Mouse (Mus musculus) left cerebral cortex, postnatal 25 days (tissue): Measurements from ENCODE around the gene Otub1. TPM values are rescaled to one million over a fixed set of nuclear protein-coding genes. Genes with fewer than 3 reads are reported as not detected.

Experiments used
- DNase-seq, 2 experiments: peaks; one replicate each; pipeline ENCODE4 v3.0.0; 2022; ENCODE audit warnings: low spot score in 2 of 2, mixed read lengths in 1 of 2
- intact Hi-C: fragments of 180-260 bp; cut with DNase I; formaldehyde crosslinking; loops from one replicate; pipeline ENCODE4 v1.15.1; 2025
- total RNA-seq, 2 experiments: library from RNA; stranded (reverse); gene quantifications; 2 replicates each; pipeline ENCODE4 v1.2.3; 2021

The Otub1 gene
- total RNA-seq, 2 experiments from 2014 or later = 258 to 270 TPM

DNA sequence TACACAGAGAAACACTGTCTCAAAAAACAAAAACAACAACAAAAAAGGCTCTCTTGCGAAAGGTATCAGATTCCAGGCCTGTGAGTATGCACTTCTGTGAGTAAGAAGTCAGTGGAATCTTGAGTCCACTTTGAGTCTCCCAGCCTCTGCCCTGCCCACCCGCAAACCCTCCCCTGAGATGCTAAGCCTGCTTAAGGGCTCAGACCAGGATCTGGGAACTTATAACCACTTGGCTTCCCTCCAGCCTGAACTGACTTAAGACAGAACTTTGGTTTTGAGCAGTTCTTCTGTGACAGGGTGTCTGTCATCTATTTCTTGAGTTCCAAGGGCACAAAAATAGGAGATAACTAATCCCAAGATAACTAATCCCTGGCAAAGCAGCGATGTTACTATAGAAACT, 6.9 kb upstream of the Otub1 start:
- intact Hi-C loops = no loop called here
- DNase-seq = no peak

DNA sequence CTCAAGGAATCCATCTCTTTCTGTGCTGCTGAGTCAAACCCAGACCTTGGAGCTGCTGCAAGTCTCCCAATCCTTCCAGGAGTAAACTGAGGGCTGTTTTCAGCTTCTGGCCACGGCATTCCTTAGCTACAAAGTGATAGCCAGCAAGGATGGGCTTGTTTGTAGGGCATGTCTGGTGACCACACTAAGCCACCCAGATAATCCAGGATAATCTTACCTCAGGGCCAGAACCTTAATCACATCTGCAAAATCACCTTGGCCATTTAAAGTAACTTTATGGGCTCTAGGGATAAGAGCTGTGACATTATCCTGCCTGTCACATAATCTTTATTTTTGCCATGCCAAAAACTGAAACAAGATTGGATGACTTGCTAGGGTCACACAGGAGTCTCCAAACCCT, 6.1 kb upstream of the Otub1 start:
- DNase-seq = no peak
- intact Hi-C loops = no loop called here

DNA sequence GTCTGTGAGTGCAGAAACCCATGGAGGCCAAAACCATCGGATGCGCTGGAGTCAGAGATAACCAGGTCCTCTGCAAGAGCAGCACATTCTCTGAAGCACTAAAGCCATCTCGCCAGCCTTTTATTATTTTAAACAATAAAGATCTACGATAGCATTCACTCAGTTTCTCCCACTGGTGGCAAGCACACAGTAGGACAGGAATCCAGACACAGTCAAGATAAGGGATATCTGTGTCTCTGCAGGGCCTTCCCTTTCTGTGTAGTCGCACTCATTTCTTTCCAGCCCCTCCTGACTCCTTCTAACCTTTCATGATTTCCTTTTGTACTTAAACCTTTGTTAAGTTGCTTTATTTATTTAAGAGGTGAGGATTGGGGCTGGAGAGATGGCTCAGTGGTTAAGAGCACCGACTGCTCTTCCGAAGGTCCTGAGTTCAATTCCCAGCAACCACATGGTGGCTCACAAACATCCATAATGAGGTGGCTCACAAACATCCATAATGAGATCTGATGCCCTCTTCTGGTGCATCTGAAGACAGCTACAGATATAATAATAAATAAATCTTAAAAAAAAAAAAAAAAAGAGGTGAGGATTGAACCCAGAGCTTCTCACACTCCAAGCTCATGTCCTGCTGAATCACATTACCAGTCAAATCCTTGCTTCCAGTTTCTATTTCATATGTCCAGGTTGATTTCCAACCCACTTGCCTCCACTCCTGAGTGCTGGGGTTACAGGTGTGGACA, 4.0 kb upstream of the Otub1 start:
- intact Hi-C loops = no loop called here
- DNase-seq = no peak

DNA sequence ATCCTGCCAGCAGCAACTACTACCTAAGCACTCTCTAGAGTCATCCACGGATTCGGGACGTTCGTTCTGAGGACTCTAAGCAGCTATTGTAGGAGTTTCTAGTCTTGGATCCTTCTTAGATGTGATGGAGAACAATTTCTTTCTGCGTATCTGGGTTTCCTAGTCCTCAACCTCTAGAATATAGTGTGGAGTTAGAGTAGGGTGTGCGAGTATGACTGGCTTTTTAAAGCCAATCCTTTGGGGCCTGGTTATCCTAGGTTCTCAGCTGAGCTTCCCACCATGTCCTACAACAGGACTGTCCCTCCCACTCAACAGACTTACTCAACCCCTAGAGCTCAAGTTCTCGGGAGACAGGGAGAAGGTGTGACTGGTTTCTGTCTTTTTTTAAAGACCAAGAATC, 790 bp downstream of the Otub1 start:
- intact Hi-C loops = no loop called here
- no peak for DNase-seq

DNA sequence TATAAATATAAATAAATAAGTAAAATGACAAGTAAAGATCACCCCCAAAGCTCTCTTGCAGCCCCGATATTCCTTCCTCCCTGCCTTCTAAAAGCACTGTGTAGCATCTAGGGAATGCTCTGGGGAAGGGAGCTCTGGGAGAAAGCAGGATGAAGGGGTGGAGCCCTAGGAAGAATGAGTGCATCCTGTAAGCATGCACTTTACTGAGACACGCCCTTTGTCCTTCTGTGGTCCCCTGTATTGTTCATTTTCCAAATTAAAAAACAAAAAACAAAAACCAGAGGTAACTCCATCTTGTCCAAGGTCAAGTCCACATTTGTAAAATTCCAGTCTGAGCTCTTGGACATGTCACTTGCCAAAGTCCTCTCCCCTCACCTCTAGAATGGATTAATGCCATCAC, 1.2 kb downstream of the Otub1 start:
- no peak for DNase-seq
- intact Hi-C loops = no loop called here

DNA sequence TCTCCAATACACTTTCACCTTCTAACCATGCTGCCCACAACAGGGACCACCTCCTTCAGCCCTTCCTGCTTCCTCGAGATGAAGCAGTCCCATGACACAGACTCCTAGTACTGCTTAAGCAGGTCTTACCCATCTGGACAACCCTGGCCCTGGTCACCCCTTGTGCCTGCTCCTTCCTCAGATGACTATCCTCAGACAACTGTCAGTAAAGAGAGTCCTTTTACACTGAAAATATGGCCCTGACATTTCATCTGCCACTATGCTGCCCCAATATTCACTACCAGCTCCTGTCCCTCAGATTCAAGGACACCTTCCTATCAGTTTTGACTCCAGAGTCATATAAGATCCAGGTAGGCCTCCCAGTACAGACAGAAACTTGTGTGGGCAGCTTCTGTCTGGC, 5.7 kb downstream of the Otub1 start:
- no peak for DNase-seq
- intact Hi-C loops = no loop called here

DNA sequence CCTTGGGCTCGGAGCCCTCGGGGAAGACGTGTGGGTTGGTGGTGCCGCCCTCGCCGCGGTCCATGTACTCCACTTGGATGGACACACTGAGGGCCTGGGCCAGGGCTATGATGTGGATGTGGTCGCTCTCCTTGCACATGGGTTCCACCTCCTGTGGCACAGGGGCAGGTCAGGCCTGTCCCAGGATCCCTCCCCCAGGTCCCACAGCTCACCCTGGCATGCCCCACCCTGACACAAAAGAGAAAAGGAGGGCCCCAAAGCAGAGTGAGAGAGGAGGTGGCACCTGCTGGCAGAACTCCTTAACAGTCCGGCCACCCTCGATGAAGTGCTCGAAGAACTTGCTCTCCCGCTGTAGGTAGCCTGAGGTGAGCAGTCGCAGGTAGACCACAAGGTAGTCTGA, 7.0 kb downstream of the Otub1 start:
- intact Hi-C loops = no loop called here
- no peak for DNase-seq

DNA sequence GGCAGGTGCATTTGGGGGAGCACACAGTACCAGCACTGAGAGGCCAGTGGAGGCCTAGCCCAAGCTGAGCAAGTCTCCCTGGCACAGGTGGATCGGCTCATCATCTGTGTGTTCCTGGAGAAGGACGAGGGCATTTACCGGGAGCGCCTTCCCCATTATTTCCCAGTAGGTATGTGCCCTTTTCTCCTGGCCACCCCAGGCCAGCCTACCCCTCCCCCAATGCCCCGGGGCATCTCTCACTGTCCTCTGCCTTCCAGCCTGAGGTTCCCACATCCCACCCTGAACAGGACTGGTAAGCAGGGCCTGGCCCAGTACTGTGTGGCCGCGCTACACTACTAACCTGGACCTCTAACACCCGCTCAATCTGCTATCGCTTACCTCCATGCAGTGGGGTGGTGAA, 8.7 kb downstream of the Otub1 start:
- intact Hi-C loops = no loop called here
- DNase-seq = no peak

DNA sequence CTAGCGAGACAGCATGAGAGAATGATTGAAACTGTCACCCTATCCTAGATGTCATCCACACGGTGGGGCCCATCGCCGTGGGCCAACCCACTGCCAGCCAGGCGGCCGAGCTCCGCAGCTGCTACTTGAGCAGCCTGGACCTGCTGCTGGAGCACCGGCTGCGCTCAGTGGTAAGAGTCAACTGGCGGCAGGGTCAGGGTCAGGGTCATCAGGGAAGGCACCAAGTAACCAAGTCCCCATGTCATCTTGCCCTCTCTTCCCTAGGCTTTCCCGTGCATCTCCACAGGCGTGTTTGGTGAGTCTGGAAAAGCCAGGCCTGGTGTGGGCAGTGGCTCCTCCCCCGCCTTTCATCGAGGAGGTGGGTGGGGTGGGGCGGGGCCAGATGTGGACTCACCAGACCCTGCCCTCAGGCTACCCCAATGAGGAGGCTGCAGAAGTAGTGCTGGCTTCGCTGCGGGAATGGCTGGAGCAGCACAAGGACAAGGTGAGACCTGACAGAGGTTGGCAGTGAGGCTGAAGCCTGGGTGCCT, 9.3 kb downstream of the Otub1 start:
- intact Hi-C loops = loop anchor here (1.0 kb wide), 1 partner anchor 129 kb away; no protein-coding TSS in a partner anchor
- DNase-seq = no peak

DNA sequence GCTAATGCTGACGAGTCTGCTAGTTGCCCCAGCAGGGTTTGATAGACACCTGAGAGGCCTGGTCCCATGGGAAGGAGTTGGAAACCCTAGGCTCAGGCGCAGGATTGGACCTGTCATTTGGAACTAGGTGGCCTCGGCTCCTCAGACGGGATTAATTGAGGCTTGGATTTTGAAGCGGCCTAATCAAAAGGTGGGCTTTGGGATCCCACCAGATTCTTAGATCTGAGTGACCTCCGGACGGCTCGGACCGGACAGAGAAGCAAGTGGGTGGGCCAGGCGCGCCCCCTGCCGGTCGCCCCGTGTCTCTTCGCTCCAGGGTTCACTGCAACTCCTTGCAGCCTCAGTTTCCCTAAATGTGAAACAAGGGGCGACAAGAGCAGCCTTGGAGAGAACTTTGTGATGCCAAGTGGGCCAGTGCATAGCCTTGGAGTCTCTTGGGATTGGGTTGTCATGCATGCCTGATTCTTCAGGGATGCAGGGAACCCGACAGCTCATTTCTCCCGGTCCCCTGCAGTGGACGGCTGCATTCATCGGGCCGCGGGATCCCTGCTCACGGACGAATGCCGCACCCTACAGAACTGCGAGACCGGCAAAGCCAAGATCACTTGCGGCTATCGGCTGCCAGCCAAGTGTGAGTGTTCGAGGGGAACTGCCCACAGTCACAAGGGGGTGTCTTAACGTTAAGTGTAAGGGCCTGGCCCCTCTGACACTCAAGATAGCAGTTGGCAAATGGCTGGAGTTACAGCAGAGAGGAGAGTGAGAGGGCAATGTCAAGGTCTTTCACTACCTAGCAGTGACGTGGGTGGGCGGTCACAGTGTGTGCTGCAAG, 10.0 kb downstream of the Otub1 start:
- peak; percentile 58 to 67 for DNase-seq
- intact Hi-C loops = loop anchor here (1.0 kb wide), 1 partner anchor 128 kb away; no protein-coding TSS in a partner anchor

DNA sequence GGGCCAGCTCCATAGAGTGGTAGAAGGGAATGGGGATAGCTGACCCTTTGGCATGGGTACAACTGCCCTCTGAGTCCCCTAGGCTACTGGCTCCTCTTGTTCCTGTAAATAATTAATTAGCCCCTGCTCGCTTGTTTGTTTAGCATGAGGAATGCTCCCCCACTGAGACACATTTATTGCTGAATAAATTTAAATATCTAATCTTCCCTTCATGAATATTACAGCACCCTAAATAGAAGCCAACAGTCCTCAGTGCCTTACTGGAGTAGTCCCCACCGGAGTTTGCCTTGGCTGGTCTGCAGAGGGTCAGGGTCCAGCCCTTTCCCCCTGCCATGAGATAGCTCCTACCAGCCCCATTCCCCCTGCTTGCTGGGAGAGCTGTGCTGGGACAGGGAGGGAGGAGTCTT, 13.6 kb downstream of the Otub1 start:
- intact Hi-C loops = no loop called here
- no peak for DNase-seq

DNA sequence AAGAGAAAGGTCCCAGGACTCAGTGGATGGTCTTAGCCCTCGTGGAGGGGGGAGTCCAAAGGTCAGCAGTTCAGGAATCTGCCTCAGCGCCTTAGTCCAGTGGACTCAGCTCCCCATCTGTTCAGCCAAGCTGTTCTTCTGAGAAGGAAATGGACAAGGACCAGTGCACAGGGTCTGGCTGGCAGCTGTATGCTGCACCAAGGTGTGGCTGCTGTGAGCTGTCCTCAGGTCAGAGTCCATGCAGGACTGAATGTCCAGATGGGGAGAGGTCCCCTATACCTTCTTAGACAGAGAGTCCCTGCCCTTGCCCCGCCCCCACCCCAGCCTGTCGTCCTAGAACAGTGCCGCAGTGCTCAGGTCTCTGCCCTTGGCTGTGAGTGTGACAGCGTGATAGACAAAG, 14.5 kb downstream of the Otub1 start:
- no peak for DNase-seq
- intact Hi-C loops = no loop called here

DNA sequence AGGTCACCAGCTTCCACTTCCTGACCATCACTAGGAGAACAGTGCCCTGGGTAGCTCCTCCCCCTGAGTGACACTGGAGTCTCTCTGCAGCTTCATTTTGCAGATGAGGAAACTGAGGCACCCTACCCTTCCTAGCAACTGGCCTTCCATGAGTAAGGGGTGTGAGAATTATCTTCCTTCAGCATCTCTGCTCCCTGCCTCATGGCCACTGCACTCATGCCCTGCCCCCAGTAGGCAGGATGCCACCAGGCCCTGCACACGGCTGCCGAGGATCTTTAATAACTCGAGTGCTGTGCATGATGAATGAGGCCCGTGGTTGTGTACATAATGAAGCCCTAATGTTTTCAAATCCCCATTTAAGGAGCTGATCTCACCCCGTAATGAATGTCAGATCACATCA, 15.1 kb downstream of the Otub1 start:
- intact Hi-C loops = no loop called here

DNA sequence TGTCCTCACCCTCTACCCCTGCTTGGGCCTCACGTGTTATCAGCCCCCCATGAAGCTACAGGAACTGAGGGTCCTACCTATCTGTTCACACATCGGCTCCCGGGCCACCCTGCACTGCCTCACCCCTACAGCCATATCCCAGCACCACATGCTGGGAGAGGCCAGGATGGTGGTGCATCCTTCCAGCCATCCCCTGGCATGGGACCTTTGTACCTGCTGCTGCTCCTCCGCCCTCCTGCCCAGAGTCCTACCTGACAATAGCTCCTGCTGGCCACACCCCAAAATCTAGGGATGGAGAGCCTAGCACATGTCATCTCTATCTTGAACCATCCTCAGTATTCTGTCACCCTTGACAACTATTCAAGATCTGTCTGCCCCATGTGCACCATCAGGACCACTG, 17.1 kb downstream of the Otub1 start:
- intact Hi-C loops = no loop called here
- no peak for DNase-seq

More for the DNA sequence above, 15.1 kb downstream of the Otub1 start:
- no peak for DNase-seq

DNA sequence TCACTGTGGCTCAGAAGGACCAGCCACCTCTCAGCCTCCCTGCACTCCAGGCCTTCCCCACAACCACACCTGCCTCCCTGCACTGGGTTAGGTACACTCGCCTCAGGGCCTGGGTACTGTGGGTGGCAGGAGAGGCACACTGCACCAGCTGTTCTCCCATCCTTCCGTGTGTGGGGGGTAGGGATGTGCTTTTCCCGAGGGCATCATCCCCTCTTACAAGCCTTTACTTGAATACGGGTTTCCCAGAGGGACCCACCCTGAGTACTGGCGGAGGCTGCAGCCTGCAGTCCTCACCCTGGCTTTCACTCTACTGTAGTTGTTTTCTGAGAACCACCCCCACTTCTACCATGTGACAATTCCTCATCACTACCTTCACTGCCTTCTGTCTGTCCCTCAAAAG, 19.0 kb downstream of the Otub1 start:
- intact Hi-C loops = no loop called here
- no peak for DNase-seq

DNA sequence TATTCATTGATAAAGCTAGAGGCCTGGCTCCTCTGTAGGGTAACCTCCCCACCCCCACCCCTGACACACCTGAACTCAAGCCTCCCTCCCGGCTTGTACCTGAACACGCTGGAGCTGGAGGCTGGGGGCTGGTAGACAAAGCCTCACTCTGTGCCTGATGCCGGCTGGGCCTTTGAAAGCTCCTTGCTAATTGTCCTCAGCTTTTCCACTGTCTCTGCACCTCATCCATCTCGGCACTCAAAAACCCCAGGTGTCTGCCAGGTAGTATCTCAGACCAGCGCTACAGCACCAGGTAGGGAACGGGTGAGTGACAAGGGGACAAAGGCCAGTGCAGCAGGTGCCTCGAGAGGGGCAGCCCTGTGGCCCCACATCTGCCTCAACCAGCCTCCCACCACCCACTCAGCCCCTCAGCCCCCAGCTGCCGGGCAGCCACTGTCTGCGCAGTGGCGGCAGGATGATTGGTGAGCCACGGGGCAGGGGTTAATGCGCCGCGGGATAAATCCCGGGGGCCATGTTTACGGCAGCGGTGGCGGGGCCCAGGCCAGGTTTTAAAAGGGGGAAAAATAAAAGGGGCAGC, 20.3 kb downstream of the Otub1 start:
- intact Hi-C loops = no loop called here
- no peak for DNase-seq

DNA sequence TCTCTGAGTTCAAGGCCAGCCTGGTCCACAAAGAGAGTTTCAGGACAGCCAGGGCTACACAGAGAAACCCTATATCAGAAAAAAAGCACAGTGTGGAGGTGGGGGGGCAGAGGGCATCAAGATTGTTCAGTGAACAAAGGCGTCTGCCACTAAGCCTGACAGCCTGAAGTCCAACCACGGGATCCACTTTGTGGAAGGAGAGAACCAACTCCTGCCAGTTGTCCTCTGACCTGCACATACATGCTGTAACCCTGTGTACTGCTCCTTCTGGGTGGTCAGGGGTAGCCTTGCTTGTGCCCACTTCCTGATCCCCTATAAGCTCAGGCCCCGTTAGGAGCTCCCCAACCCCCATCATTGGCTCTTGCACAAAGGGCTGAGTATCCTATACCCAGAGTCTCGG, 21.1 kb downstream of the Otub1 start:
- intact Hi-C loops = no loop called here

DNA sequence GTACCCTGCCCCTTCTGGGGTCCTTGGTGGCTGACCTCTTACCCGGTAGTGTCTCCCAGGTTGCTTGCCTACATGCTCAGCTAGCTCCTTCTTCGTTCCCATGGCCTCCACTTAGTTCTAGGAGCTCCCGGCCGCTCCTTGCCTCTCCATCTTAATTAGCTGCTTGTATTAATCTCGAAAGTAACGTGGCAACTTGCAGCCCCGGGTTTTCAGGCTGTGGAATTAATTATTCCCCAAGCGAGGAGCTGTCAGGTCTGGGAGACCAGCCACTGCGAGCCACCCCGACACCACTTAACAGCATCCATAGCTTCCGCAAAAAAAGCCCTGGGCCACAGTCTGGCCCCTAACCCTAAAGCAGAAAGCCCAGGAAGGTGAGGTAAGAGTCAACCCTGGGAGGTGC, 22.7 kb downstream of the Otub1 start:
- no peak for DNase-seq
- intact Hi-C loops = no loop called here

More for the DNA sequence above, 21.1 kb downstream of the Otub1 start:
- DNase-seq = no peak

DNA sequence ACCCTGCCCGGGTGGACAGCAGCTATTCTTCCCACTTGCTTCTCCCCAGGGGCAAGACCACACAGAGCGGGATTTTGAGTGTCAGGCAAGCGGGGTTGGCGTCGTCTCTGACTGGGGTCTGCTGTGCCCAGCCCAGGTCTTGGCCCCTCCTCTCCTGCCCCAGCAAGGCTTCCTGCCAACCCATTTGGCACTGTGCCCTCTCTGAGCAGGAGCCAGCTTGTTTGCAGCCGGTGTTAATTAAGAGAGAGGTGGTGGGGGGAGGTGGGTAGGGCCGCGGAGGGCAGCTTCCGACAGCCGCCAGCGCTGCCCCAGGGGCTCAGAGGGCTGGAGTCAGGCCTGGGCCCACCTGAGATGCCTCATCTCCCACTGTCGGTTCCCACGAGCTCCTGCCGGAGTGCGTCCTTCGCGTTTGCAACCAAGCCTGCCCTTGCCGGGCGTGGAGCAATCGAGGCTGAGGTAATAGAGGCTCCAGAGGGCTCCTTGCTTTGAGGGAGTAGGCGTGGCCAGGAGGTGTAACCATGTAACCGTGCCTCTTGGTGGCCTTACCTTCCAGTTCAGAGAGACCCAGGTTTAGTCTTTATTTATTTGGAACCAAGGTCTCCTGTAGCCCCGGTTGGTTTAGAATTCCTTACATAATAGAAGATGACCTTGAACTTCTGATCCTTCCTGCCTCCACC, 23.7 kb downstream of the Otub1 start:
- intact Hi-C loops = no loop called here

DNA sequence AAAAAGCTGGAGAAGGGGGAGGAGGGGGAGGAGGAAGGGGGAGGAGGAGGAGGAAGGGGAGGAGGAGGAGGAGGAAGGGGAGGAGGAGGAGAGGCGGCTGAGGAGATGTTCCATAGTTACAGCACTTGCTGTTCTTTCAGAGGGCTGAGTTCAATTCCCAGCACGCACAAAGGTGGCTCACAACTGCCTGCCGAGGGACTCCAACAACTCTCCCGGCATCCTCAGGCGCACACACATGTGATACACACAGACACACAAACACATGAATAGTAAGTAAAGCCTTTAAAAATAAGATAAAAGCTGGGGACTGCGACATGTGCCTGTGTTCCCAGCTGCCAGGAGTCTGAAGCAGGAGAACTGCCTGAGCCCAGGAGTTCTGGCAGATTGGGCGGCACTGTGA, 24.6 kb downstream of the Otub1 start:
- no peak for DNase-seq
- intact Hi-C loops = no loop called here

More for the DNA sequence above, 23.7 kb downstream of the Otub1 start:
- peak in 1 of 2 experiments; percentile 65 for DNase-seq
